Mouse (Mus musculus) limb, embryonic 14.5 days (tissue): Measurements from ENCODE around the gene Mospd3. TPM values are rescaled to one million over a fixed set of nuclear protein-coding genes. Genes with fewer than 3 reads are reported as not detected.

Source experiments
- ATAC-seq: fragments of 200-750 bp; cut with Nextera tagmentation; 2 replicates; pipeline ENCODE4 v1.8.0; 2017; ENCODE audit warnings: low read depth, moderate number of reproducible peaks, moderate TSS enrichment; ENCODE audit not compliant: low FRiP score
- DNase-seq: peaks from one replicate; pipeline ENCODE4 v3.0.0-alpha.2; 2015; ENCODE audit warnings: low spot score
- H3K27ac ChIP-seq: fragments of 300-500 bp; sonication (generic); replicated peaks from 2 replicates; pipeline ENCODE4 v1.5.1; 2014; ENCODE audit warnings: low read depth, mild to moderate bottlenecking, low read length, moderate library complexity, mixed read lengths
- H3K27me3 ChIP-seq: fragments of 300-500 bp; sonication (generic); 2 replicates; pipeline ENCODE4 v1.6.1; 2014; ENCODE audit warnings: low read length, mixed read lengths; ENCODE audit not compliant: control insufficient read depth, insufficient read depth
- H3K36me3 ChIP-seq: fragments of 300-500 bp; sonication (generic); 2 replicates; pipeline ENCODE4 v1.6.1; 2014; ENCODE audit warnings: mild to moderate bottlenecking, low read length, moderate library complexity, mixed read lengths; ENCODE audit not compliant: control insufficient read depth, insufficient read depth
- H3K4me1 ChIP-seq: fragments of 300-500 bp; sonication (generic); 2 replicates; pipeline ENCODE4 v1.6.1; 2014; ENCODE audit warnings: antibody characterized with exemption, low read length, mixed read lengths; ENCODE audit not compliant: control insufficient read depth, insufficient read depth
- H3K4me2 ChIP-seq: fragments of 300-500 bp; sonication (generic); replicated peaks from 2 replicates; pipeline ENCODE4 v1.6.1; 2014; ENCODE audit warnings: low read depth, mild to moderate bottlenecking, low read length, moderate library complexity; ENCODE audit not compliant: severe bottlenecking
- H3K4me3 ChIP-seq: fragments of 300-500 bp; sonication (generic); replicated peaks from 2 replicates; pipeline ENCODE4 v1.5.1; 2014; ENCODE audit warnings: low read length
- H3K9ac ChIP-seq: fragments of 300-500 bp; sonication (generic); 2 replicates; pipeline ENCODE4 v1.6.1; 2014; ENCODE audit warnings: mild to moderate bottlenecking, low read depth, low read length, moderate library complexity; ENCODE audit not compliant: severe bottlenecking
- H3K9me3 ChIP-seq: fragments of 300-500 bp; sonication (generic); 2 replicates; pipeline ENCODE4 v1.6.1; 2016; ENCODE audit warnings: low read length; ENCODE audit not compliant: control insufficient read depth
- POLR2A ChIP-seq: fragments of 200-500 bp; IDR thresholded peaks from 2 replicates; pipeline ENCODE4 v1.8.0; 2012; ENCODE audit warnings: inconsistent platforms, mild to moderate bottlenecking, moderate library complexity, borderline replicate concordance; ENCODE audit not compliant: insufficient read depth, insufficient read length; ENCODE audit errors: extremely low read depth
- WGBS: fragments of 180-500 bp; shearing (Covaris S2); extraction: QIAGEN DNeasy Blood & Tissue Kit; methylation state at CpG from one replicate; pipeline ENCODE4 v1.1.7; 2014; 5-methylcytosine and 5-hydroxymethylcytosine counted together
- polyA plus RNA-seq, 2 experiments: library from polyadenylated mRNA; depleted of rRNA in 1 of 2; stranded (reverse) in 1 of 2; unstranded in 1 of 2; fragments of >200 nt; fragmentation: Nextera tagmentation in 1 of 2; extraction: Ambion mirVana in 1 of 2; gene quantifications; 2 replicates each; pipeline versions ENCODE4 v1.2.1 to v1.2.3; 2012 to 2014

Mospd3 gene
- polyA plus RNA-seq, 2 experiments = 49.4 to 68.2 TPM

- ATAC-seq = no peak
Measured at GRCm38 (mm10) chr5:137566416-137566815, 34.4 kb downstream of the Mospd3 start.

GRCm38 (mm10) chr5:137565744-137566143 is 35.1 kb downstream of the Mospd3 start:
- ATAC-seq (no peak), DNase-seq (no peak)
- no peak for TF ChIP-seq POLR2A
- no peaks in the 10 kb centered on the region for H3K9me3 ChIP-seq
- H3K4me3 ChIP-seq = no peak overlapping the region
- no peak overlapping the region for H3K4me2 ChIP-seq
- no peak overlapping the region for H3K27ac ChIP-seq
- no peak overlapping the region for H3K9ac ChIP-seq
- H3K36me3 ChIP-seq = no peaks in the 10 kb centered on the region
- WGBS = 63% methylated on average over 6 of the region's 6 CpGs
- H3K27me3 ChIP-seq = no peaks in the 10 kb centered on the region
- no peaks in the 10 kb centered on the region for H3K4me1 ChIP-seq

More at GRCm38 (mm10) chr5:137566416-137566815, 34.4 kb downstream of the Mospd3 start:
- no peak overlapping the region for H3K27ac ChIP-seq
- no peaks in the 10 kb centered on the region for H3K36me3 ChIP-seq
- H3K4me1 ChIP-seq = no peaks in the 10 kb centered on the region
- H3K27me3 ChIP-seq = no peaks in the 10 kb centered on the region
- no peak overlapping the region for H3K9ac ChIP-seq
- no peak overlapping the region for H3K4me3 ChIP-seq
- 94% methylated on average over 5 of the region's 5 CpGs for WGBS
- no peak for TF ChIP-seq POLR2A
- H3K4me2 ChIP-seq = no peak overlapping the region
- DNase-seq = no peak
- H3K9me3 ChIP-seq = no peaks in the 10 kb centered on the region

GRCm38 (mm10) chr5:137562965-137563364 is 37.9 kb downstream of the Mospd3 start:
- Histone ChIP-seq H3K9me3 (no peaks in the 10 kb centered on the region), H3K4me2 (no peak overlapping the region), H3K36me3 (no peaks in the 10 kb centered on the region), H3K27ac (no peak overlapping the region), H3K4me1 (no peaks in the 10 kb centered on the region), H3K4me3 (no peak overlapping the region), H3K9ac (no peak overlapping the region), H3K27me3 (no peaks in the 10 kb centered on the region)
- DNase-seq = no peak
- no peak for ATAC-seq
- TF ChIP-seq POLR2A = no peak
- WGBS = 70% methylated on average over 10 of the region's 10 CpGs

DNA sequence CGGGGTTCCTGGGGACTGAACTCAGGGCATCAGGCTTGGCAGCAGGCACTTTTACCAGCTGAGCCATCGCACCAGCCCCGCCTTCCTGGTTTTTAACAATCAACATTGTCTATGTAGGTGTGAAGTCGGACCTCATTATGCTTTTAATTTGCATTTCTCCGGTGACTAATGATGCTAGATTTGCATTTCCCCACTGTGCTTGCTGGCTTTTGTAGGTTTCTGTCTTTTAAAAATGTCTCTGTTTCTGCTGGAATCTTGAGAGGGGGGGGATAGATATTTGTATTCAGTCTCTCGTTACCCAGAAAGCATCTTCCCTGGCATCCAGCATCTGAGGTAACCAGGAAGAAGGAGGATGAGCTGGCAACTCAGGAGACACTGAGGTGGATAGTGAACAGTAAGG is 39.3 kb downstream of the Mospd3 start:
- Histone ChIP-seq H3K4me3 (no peak overlapping the region), H3K36me3 (no peaks in the 10 kb centered on the region), H3K9ac (no peak overlapping the region), H3K4me1 (no peaks in the 10 kb centered on the region), H3K9me3 (no peaks in the 10 kb centered on the region), H3K4me2 (no peak overlapping the region), H3K27ac (no peak overlapping the region), H3K27me3 (no peaks in the 10 kb centered on the region)
- 68% methylated on average over 6 of the region's 6 CpGs for WGBS
- no peak for ATAC-seq
- no peak for TF ChIP-seq POLR2A
- no peak for DNase-seq

DNA sequence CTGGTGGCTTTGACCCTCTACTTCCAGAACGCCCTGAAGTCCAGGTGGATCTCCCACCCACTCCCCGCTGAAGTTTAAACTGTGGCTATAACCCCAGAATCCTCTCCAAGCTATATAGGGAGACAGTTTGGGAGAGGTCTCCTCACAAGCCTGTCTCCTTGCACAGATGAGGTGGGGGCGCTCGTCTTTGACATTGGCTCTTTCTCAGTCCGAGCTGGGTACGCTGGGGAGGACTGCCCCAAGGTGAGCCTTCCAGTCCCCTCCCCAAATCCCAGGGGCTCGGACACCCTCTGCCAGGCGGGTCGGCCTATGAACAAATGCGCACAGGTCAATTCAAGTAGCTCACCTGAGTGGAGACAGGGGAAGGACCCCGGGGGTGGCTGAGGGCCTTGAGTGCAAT is 47.0 kb downstream of the Mospd3 start:
- Histone ChIP-seq H3K9me3 (no peaks in the 10 kb centered on the region), H3K4me2 (no peak overlapping the region), H3K36me3 (no peaks in the 10 kb centered on the region), H3K4me1 (no peaks in the 10 kb centered on the region), H3K9ac (no peak overlapping the region), H3K4me3 (no peak overlapping the region), H3K27me3 (peaks cover 11% of the 10 kb centered on the region; the same call in 1 of the 2 replicates), H3K27ac (no peak overlapping the region)
- 43% methylated on average over 11 of the region's 11 CpGs for WGBS
- ATAC-seq (no peak), DNase-seq (no peak)
- no peak for TF ChIP-seq POLR2A

GRCm38 (mm10) chr5:137553411-137553837 is 47.4 kb downstream of the Mospd3 start, which contains the start of gene Actl6b:
Actl6b (plus strand) TSS chr5:137553517.
- DNase-seq (peak; percentile 71), ATAC-seq (peak; percentile 90)
- Histone ChIP-seq H3K9me3 (no peaks in the 10 kb centered on the region), H3K36me3 (no peaks in the 10 kb centered on the region), H3K4me3 (peak within 1 kb of the TSS; percentile 3; the same call in 1 of the 2 replicates), H3K4me1 (no peaks in the 10 kb centered on the region), H3K9ac (no peak within 1 kb of the TSS), H3K4me2 (peak within 1 kb of the TSS; percentile 35), H3K27ac (no peak within 1 kb of the TSS), H3K27me3 (peaks cover 11% of the 10 kb centered on the region; the same call in 1 of the 2 replicates)
- 2% methylated on average over 37 of the region's 37 CpGs for WGBS
- no peak for TF ChIP-seq POLR2A
